Mouse (Mus musculus): ENCODE measurements around the gene Iqch. TPM values are rescaled to one million over a fixed set of nuclear protein-coding genes. Genes with fewer than 3 reads are reported as not detected.

Iqch gene
- polyA plus RNA-seq, 1 experiment = not detected

DNA sequence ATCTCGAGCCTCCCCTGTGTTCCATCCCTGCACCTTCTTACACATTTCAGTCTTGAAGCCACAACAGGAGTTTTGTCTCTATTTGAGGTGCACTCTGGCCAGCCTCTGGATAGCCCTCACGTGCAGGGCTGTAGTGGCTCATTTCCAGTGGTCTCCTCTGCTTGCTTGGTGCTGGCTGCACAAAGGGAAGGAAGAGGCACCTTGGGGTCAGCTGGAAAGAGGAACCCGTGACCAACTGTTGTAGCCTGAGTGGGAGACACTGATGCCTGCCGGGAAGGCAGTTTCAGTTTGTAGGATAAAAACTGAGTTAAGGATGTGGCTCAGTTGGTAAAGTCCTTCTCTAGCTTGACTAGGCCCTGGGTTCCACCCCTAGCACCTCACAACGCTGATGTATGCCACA lies 9.7 kb upstream of the Iqch start:
- Histone ChIP-seq H3K27me3 (ENCODE audit: control insufficient read depth, insufficient read depth, low read length) (no peaks in the 10 kb centered on the region), H3K27ac (ENCODE audit: insufficient read depth, low read depth, low read length) (no peak overlapping the region), H3K36me3 (ENCODE audit: control insufficient read depth, insufficient read depth, low read length) (peaks cover 4% of the 10 kb centered on the region; the same call in 1 of the 2 replicates), H3K4me1 (ENCODE audit: control insufficient read depth, insufficient read depth, insufficient read length, low read length) (peaks cover 24% of the 10 kb centered on the region), H3K4me3 (ENCODE audit: low read depth, low read length) (no peak overlapping the region)
- TF ChIP-seq POLR2A (IDR thresholded peaks at IDR 0.05; ENCODE audit: low read depth, low read length) (no peak), CTCF (IDR thresholded peaks at IDR 0.05; ENCODE audit: extremely low read depth, insufficient read length, insufficient replicate concordance, low read depth, low read length) (no peak)
- 65% methylated on average over 5 of the region's 5 CpGs for WGBS

- peaks cover 24% of the 10 kb centered on the region for H3K4me1 ChIP-seq (ENCODE audit: control insufficient read depth, insufficient read depth, insufficient read length, low read length)
- H3K27me3 ChIP-seq (ENCODE audit: control insufficient read depth, insufficient read depth, low read length) = no peaks in the 10 kb centered on the region
- H3K36me3 ChIP-seq (ENCODE audit: control insufficient read depth, insufficient read depth, low read length) = no peaks in the 10 kb centered on the region
- no peak overlapping the region for H3K27ac ChIP-seq (ENCODE audit: insufficient read depth, low read depth, low read length)
- H3K4me3 ChIP-seq (ENCODE audit: low read depth, low read length) = no peak overlapping the region
- WGBS = 73% methylated on average over 13 of the region's 13 CpGs
- TF ChIP-seq CTCF (IDR thresholded peaks at IDR 0.05; ENCODE audit: extremely low read depth, insufficient read length, insufficient replicate concordance, low read depth, low read length) (no peak), POLR2A (IDR thresholded peaks at IDR 0.05; ENCODE audit: low read depth, low read length) (no peak)
Observed at GRCm38 (mm10) chr9:63610841-63611366, 8.6 kb upstream of the Iqch start.

DNA sequence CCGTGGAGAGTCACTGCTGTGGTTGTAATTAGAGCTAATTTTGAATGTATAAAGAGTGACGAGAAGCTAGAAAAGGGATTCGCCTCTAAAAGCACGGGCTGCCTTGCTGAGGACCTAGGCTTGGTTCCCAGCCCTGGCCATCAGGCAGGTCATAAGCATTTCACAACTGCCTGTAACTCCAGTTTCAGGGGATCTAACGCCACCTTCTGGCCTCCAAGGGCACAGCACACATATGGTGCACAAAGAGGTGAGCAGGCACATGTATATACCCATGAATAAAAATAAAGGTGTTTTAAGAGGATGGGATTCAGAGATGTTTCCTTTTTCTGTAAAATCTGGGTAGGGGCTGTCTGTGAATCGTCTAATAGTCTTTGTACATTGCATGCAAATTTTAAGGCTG lies 7.9 kb upstream of the Iqch start:
- H3K27me3 ChIP-seq (ENCODE audit: control insufficient read depth, insufficient read depth, low read length) = no peaks in the 10 kb centered on the region
- WGBS = 93% methylated on average over 6 of the region's 6 CpGs
- no peak for TF ChIP-seq CTCF (IDR thresholded peaks at IDR 0.05; ENCODE audit: extremely low read depth, insufficient read length, insufficient replicate concordance, low read depth, low read length)
- no peak overlapping the region for H3K27ac ChIP-seq (ENCODE audit: insufficient read depth, low read depth, low read length)
- H3K4me3 ChIP-seq (ENCODE audit: low read depth, low read length) = no peak overlapping the region
- no peaks in the 10 kb centered on the region for H3K36me3 ChIP-seq (ENCODE audit: control insufficient read depth, insufficient read depth, low read length)
- peaks cover 24% of the 10 kb centered on the region for H3K4me1 ChIP-seq (ENCODE audit: control insufficient read depth, insufficient read depth, insufficient read length, low read length)

- no peak for TF ChIP-seq POLR2A (IDR thresholded peaks at IDR 0.05; ENCODE audit: low read depth, low read length)
- TF ChIP-seq CTCF (IDR thresholded peaks at IDR 0.05; ENCODE audit: extremely low read depth, insufficient read length, insufficient replicate concordance, low read depth, low read length) = no peak
- WGBS = 70% methylated on average over 2 of the region's 2 CpGs
- Histone ChIP-seq H3K4me3 (ENCODE audit: low read depth, low read length) (no peak overlapping the region), H3K27ac (ENCODE audit: insufficient read depth, low read depth, low read length) (no peak overlapping the region), H3K36me3 (ENCODE audit: control insufficient read depth, insufficient read depth, low read length) (no peaks in the 10 kb centered on the region), H3K27me3 (ENCODE audit: control insufficient read depth, insufficient read depth, low read length) (no peaks in the 10 kb centered on the region), H3K4me1 (ENCODE audit: control insufficient read depth, insufficient read depth, insufficient read length, low read length) (peaks cover 21% of the 10 kb centered on the region)
Observed at GRCm38 (mm10) chr9:63609776-63610175, 7.5 kb upstream of the Iqch start.

- WGBS = 85% methylated on average over 8 of the region's 8 CpGs
- Histone ChIP-seq H3K4me3 (ENCODE audit: low read depth, low read length) (no peak overlapping the region), H3K27ac (ENCODE audit: insufficient read depth, low read depth, low read length) (no peak overlapping the region), H3K4me1 (ENCODE audit: control insufficient read depth, insufficient read depth, insufficient read length, low read length) (peaks cover 18% of the 10 kb centered on the region), H3K36me3 (ENCODE audit: control insufficient read depth, insufficient read depth, low read length) (no peaks in the 10 kb centered on the region), H3K27me3 (ENCODE audit: control insufficient read depth, insufficient read depth, low read length) (no peaks in the 10 kb centered on the region)
- no peak for TF ChIP-seq CTCF (IDR thresholded peaks at IDR 0.05; ENCODE audit: extremely low read depth, insufficient read length, insufficient replicate concordance, low read depth, low read length)
- TF ChIP-seq POLR2A (IDR thresholded peaks at IDR 0.05; ENCODE audit: low read depth, low read length) = no peak
Observed at GRCm38 (mm10) chr9:63609246-63609645, 7.0 kb upstream of the Iqch start.

GRCm38 (mm10) chr9:63608006-63608405 lies 5.7 kb upstream of the Iqch start:
- peaks cover 17% of the 10 kb centered on the region for H3K4me1 ChIP-seq (ENCODE audit: control insufficient read depth, insufficient read depth, insufficient read length, low read length)
- H3K36me3 ChIP-seq (ENCODE audit: control insufficient read depth, insufficient read depth, low read length) = no peaks in the 10 kb centered on the region
- WGBS = 86% methylated on average over 6 of the region's 6 CpGs

DNA sequence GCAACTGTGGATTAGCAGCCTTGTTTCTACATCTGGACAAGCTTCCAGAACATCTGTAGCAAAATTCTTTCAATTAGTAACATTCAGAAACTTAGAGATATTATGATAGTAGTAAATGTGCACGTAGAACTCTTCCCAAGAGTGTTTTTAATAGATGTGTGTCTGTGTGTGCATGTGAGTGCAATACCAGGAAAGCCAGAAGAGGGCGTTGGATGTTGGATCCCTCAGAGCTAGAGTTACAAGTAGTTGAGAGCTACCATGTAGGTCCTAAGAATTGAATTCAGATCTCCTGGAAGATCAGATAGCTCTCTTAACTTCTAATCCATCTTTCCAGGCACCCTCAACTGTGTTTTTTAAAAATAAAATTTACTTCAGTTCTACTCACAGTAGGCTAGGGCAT lies 4.3 kb upstream of the Iqch start:
- Histone ChIP-seq H3K4me1 (ENCODE audit: control insufficient read depth, insufficient read depth, insufficient read length, low read length) (peaks cover 11% of the 10 kb centered on the region), H3K36me3 (ENCODE audit: control insufficient read depth, insufficient read depth, low read length) (no peaks in the 10 kb centered on the region), H3K27ac (ENCODE audit: insufficient read depth, low read depth, low read length) (no peak overlapping the region), H3K27me3 (ENCODE audit: control insufficient read depth, insufficient read depth, low read length) (no peaks in the 10 kb centered on the region), H3K4me3 (ENCODE audit: low read depth, low read length) (no peak overlapping the region)
- 85% methylated on average over 2 of the region's 2 CpGs for WGBS
- TF ChIP-seq POLR2A (IDR thresholded peaks at IDR 0.05; ENCODE audit: low read depth, low read length) (no peak), CTCF (IDR thresholded peaks at IDR 0.05; ENCODE audit: extremely low read depth, insufficient read length, insufficient replicate concordance, low read depth, low read length) (no peak)

More at GRCm38 (mm10) chr9:63608006-63608405, 5.7 kb upstream of the Iqch start:
- TF ChIP-seq CTCF (IDR thresholded peaks at IDR 0.05; ENCODE audit: extremely low read depth, insufficient read length, insufficient replicate concordance, low read depth, low read length) = no peak
- no peak overlapping the region for H3K27ac ChIP-seq (ENCODE audit: insufficient read depth, low read depth, low read length)
- no peaks in the 10 kb centered on the region for H3K27me3 ChIP-seq (ENCODE audit: control insufficient read depth, insufficient read depth, low read length)
- no peak overlapping the region for H3K4me3 ChIP-seq (ENCODE audit: low read depth, low read length)

Data from small intestine, adult 2 months (tissue).